Mouse (Mus musculus) heart, postnatal 25 days (tissue): Measurements from ENCODE around the gene Tdg. TPM values are rescaled to one million over a fixed set of nuclear protein-coding genes. Genes with fewer than 3 reads are reported as not detected.

Experiments
- DNase-seq: peaks from one replicate; pipeline ENCODE4 v3.0.0; 2022; ENCODE audit warnings: low spot score
- intact Hi-C: fragments of 180-260 bp; cut with DNase I; formaldehyde crosslinking; loops from one replicate; pipeline ENCODE4 v1.15.1; 2025
- total RNA-seq, 2 experiments: library from RNA; stranded (reverse); gene quantifications; 2 replicates each; pipeline ENCODE4 v1.2.3; 2021

Gene Tdg
- total RNA-seq, 2 experiments from 2014 or later = 15.9 to 18.8 TPM

GRCm38 (mm10) chr10:82661820-82662219 lies 32.2 kb downstream of the Tdg start:
- intact Hi-C loops = no loop called here
- DNase-seq = no peak

- DNase-seq = no peak
- intact Hi-C loops = no loop called here
Measured at GRCm38 (mm10) chr10:82662267-82662990, 32.8 kb downstream of the Tdg start.

GRCm38 (mm10) chr10:82663289-82663688 lies 33.7 kb downstream of the Tdg start:
- no peak for DNase-seq
- intact Hi-C loops = no loop called here

- intact Hi-C loops = loop anchor here (5.0 kb wide), 4 partner anchors 36 to 236 kb away; partner anchors contain the start of gene Nfyb
Measured at GRCm38 (mm10) chr10:82665951-82666350, 36.3 kb downstream of the Tdg start.

GRCm38 (mm10) chr10:82666436-82667234 lies 37.0 kb downstream of the Tdg start:
- peak; percentile 66 for DNase-seq
- intact Hi-C loops = loop anchor here (5.0 kb wide), 4 partner anchors 36 to 236 kb away; partner anchors contain the start of gene Nfyb

More at GRCm38 (mm10) chr10:82665951-82666350, 36.3 kb downstream of the Tdg start:
- DNase-seq = no peak

DNA sequence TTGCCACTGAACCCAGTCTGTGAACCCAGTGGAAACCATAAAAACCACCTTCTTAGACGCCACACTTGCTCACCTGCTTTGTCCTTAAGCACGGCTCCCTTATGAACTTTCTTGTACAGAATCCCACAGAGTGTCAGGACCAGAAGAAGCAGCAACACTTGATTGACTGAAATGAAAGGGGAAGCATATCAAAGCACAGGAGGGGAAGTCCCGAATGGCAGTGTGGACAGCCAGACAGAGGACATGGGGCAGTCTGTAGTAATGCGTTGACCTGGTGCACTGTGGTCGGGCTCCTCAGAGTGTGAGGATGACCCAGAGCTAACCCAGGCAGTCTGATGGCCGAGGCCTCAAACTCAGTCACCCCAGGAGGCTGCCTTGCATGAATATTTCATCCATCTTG lies 40.6 kb downstream of the Tdg start:
- intact Hi-C loops = no loop called here

DNA sequence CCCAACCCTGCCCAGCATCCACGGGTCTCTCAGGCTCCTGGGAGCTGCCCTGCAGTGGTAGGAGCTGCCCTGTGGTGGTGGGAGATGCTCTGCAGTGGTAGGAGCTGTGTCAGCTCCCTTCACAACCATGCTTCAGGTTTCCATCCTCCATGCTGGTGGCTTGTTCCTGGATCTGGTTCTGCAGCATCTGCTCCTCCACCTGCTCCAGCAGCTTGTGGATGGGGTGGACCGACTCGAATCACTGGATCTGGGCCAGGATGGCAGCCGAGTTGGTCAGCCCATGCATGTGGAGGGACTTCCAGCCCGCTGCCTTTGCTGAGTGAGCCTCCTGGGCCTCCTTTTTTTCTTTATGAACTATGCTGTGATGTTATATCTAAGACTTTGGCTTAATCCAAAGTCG lies 47.3 kb downstream of the Tdg start:
- DNase-seq = no peak
- intact Hi-C loops = no loop called here

More for the DNA sequence above, 40.6 kb downstream of the Tdg start:
- no peak for DNase-seq

DNA sequence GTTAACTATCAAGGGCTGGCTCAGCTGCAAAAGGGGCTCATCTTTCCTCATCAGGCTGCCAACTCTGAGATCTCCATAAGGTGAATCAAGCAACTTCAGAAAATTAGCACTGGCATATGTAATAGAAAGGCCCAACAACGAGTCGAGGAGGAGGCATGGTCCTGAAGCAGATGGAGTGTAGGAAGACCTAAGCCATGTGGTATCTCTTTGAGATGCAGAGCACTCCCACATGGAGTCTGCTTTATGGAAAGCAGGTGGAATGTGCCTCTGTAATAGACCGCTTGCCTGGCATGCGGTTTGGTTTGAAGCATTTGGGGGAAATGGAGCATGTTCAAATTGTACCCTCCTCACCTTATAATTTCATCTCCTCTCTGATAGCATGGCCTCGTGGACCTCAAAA lies 51.1 kb downstream of the Tdg start:
- intact Hi-C loops = no loop called here
- no peak for DNase-seq

- no peak for DNase-seq
- intact Hi-C loops = no loop called here
Measured at GRCm38 (mm10) chr10:82681639-82682038, 52.0 kb downstream of the Tdg start.

GRCm38 (mm10) chr10:82685440-82685839 lies 55.8 kb downstream of the Tdg start:
- intact Hi-C loops = no loop called here
- no peak for DNase-seq

DNA sequence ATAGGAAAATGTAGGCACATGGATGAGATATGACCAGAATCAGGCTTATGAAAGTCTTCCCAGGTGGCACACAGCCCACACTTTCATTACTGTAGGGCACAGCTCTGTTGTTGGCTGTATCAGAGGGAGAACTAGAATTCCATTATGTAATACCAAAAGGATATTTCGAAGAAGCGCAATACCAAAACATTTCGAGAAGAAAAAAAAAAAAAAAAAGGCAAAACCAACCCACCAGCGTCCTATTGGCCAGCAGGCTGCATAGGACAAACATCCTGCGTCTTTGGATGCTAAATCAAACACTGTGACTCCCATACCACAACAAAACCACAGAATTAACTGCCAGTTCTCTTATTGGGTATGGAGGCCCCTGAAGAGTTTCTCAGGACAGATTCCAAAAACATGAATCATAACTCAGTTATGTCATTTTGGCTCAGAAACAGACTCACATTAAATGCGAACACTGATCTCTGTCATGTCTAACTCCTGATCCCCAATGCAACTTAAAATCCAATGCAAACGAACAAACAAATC lies 60.1 kb downstream of the Tdg start:
- peak; percentile 8 for DNase-seq
- intact Hi-C loops = no loop called here

- peak; percentile 65 for DNase-seq
- intact Hi-C loops = no loop called here
Measured at GRCm38 (mm10) chr10:82690494-82690893, 60.9 kb downstream of the Tdg start, which contains the start of gene Glt8d2. Gene Glt8d2 (minus strand): TSS chr10:82690650.

DNA sequence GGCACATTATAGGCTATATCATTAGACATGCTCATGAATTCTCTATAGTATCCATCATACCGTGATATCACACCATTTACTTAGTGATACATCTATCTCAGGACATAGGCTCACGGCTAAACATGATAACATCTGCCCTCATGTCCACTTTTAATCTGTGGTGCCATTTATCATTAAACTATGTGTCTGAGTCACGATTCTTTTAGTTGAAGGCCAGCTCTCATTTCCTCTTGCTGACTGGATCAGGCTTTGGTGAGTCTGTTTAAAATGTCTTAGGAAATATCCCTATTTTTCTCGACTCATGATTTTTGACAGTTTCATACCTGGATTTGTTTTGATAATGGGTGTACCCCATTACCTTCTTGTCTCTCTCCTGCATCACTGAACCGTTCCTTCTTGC lies 66.3 kb downstream of the Tdg start, which contains the start of gene Hcfc2:
Gene Hcfc2, plus strand, starts transcription at position 205 of the 400 bp plus-strand sequence.
- no peak for DNase-seq
- intact Hi-C loops = loop anchor here (5.0 kb wide), 1 partner anchor 66 kb away; the partner anchor contains the start of gene Nfyb

DNA sequence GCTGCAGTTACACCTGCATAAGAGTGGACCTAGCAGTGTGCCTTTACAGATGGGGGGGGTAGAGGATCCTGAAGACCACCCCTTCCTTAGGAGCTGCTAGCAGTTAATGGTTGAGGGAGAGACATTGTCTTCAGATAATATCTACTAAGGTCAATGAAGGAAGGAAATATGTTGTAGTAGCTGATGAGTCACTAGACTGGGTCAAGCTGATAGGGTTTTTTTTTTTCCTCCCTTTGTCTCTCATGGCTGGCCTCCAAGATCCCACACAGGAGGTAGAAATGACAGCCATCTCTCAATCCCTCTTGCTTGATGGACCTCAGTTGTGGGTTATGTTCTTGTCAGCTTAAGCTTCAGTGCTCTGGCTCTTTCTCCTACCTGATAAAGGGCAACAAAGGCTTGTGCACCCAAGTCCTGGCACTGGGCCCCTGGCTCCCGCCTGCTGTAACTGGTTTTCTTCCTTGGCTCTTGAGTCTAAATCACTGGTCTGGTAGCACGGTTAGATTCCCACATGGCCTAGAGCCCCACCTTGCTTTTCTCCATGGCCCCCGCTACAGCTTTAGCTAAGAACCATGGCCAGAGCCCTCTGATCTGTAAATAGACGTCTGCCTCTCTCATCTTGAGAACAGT lies 66.9 kb downstream of the Tdg start:
- no peak for DNase-seq
- intact Hi-C loops = loop anchor here (5.0 kb wide), 1 partner anchor 66 kb away; the partner anchor contains the start of gene Nfyb

DNA sequence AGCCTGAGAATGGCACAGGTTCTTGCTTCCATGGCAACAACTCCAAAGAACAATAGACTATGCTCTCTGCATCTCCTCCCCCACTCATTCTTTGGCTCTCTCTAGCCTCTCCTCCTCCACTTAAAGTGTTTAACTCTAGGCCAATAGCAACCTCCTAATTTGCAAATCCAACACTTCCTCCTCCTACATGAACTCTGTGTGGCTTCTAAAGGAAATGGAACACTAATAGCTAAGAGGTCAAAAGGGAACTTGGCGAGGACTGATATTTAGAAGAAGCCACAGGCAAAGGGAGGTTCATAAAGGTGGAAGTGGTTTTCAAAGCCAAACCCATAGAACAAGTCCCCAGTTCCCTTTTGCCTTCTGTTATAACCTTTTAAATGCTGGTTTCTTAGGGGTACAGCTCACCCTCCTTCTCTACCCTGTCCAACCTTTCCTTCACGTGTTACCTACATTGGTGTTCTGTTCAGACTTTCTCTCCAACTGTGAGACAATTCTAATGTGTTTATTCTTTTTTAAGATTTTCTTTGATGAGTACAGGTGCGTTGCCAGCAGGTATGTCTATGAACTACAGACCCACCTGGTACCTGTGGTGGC lies 67.8 kb downstream of the Tdg start:
- DNase-seq = no peak
- intact Hi-C loops = loop anchor here (5.0 kb wide), 1 partner anchor 65 kb away; the partner anchor contains the start of gene Nfyb

- intact Hi-C loops = loop anchor here (2.0 to 5.0 kb wide), 2 partner anchors 64 to 66 kb away; partner anchors contain the start of gene Nfyb
- DNase-seq = peak; percentile 80
Measured at GRCm38 (mm10) chr10:82698712-82699261, 69.2 kb downstream of the Tdg start.

- intact Hi-C loops = loop anchor here (2.0 to 5.0 kb wide), 2 partner anchors 63 to 67 kb away; partner anchors contain the start of gene Nfyb
- no peak for DNase-seq
Measured at GRCm38 (mm10) chr10:82699296-82699941, 69.8 kb downstream of the Tdg start.
